Mouse (Mus musculus): ENCODE results near the gene Fam114a2.

- TF ChIP-seq GATA1 (IDR thresholded peaks at IDR 0.05; ENCODE audit: borderline replicate concordance, low read length) (no peak), FLI1 (IDR thresholded peaks at IDR 0.05; ENCODE audit: low read length) (no peak)
Measured at GRCm38 (mm10) chr11:57564564-57564963, 46.1 kb upstream of the Fam114a2 start.

Measured in megakaryocyte, embryonic 14.5 days (primary cell).